Mouse (Mus musculus) kidney, postnatal 10 days (tissue): ENCODE results near the gene Gm20479.

Source experiments
- DNase-seq: peaks from one replicate; pipeline ENCODE4 v3.0.0; 2021; ENCODE audit warnings: mixed read lengths

The Gm20479 gene

GRCm38 (mm10) chr7:27308821-27309549 lies 48.2 kb downstream of the Gm20479 start:
- peak; percentile 72 for DNase-seq

GRCm38 (mm10) chr7:27307551-27307950 lies 49.7 kb downstream of the Gm20479 start:
- DNase-seq: peak; percentile 43

- DNase-seq: peak; percentile 74
These were observed 50.8 kb downstream of the Gm20479 start for GRCm38 (mm10) chr7:27306161-27307160.

- no peak for DNase-seq
These were observed 52.0 kb downstream of the Gm20479 start for GRCm38 (mm10) chr7:27305091-27305730.
